Mouse (Mus musculus) left cerebral cortex, postnatal 14 days (tissue): ENCODE results near the gene Mkln1. TPM values are rescaled to one million over a fixed set of nuclear protein-coding genes. Genes with fewer than 3 reads are reported as not detected.

Experiments
- DNase-seq, 2 experiments: peaks; one replicate each; pipeline ENCODE4 v3.0.0; 2021 to 2022; ENCODE audit warnings: low spot score in 2 of 2, mixed read lengths in 1 of 2
- intact Hi-C: fragments of 180-260 bp; cut with DNase I; formaldehyde crosslinking; loops from one replicate; pipeline ENCODE4 v1.15.1; 2025
- total RNA-seq, 2 experiments: library from RNA; stranded (reverse); gene quantifications; 2 replicates each; pipeline ENCODE4 v1.2.3; 2021

Mkln1 gene
- total RNA-seq, 2 experiments from 2014 or later: 126 to 136 TPM

DNA sequence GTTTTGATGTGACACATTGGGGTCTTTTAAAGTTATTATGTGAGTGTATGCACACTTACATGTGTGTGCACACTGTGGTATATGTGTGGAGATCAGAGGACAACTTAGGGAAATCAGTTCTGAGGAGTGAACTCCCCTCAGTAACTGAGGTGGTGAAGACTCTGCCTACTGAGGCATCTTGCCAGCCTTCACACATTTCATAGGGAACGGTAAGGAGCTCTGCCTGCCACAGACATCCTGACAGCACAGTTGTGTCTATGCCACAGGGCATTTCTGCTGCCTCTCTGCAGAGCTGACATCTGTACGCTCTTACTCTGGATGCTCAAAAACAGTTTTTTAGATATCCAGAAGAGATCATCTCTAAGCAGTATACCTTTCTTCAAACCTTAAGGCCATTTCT is 97.7 kb downstream of the Mkln1 start:
- intact Hi-C loops: no loop called here
- DNase-seq: no peak

DNA sequence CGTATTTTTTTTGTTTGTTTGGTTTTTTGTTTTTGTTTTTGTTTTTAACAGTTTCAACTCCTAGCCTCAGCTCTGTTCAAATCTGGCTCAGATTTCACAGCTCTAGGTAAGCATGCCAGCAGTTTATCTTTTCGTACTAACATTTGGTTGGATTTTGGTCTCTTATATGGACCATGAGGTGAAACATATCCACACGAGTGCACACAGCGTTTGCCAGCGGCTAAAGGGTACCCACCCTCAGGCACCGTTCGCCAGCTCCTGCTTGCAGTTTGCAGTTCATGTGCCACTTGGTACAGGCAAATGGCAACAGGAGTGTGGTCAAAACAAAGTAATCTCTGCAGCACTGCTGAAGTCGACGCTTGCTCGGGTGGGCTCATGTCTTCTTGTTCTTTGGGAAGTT is 101.3 kb downstream of the Mkln1 start:
- DNase-seq: no peak
- intact Hi-C loops: no loop called here

DNA sequence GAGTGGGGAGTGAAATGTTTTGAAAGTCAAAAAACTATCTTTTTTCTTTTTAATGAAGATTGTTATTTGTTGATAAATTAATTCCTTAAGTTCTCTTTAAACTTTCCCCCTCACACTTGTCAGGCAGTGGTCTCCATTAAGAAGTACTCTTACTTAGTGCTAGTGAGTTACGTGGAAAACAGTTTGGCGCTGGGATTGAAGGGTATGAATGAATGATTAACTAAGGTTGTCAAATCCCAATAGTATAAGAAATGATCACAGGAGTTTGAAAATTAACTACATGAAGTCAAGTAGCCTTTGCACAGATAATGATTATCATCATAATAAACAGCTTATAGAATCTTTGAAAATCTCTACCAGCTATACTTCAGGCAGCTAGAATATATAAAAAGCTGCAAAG is 101.7 kb downstream of the Mkln1 start:
- no peak for DNase-seq
- intact Hi-C loops: no loop called here

DNA sequence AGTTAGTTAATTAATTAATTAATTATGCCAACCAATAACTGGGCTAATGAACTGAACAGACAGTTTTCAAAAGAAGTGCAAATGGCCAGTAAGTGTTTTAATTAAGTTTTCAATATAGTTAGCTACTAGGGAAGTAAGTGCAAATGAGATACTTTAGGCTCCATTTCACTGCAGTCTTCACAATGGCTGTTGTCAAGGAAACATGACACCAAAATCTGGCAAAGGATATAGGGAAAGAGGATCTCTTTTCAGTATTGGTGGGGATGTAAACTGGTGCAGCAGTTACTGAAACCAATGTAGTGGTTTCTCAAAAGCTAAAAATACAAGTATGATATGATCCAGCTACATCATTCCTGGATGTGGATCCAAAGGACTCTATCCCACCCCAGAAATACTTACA is 102.2 kb downstream of the Mkln1 start:
- intact Hi-C loops: no loop called here
- no peak for DNase-seq

DNA sequence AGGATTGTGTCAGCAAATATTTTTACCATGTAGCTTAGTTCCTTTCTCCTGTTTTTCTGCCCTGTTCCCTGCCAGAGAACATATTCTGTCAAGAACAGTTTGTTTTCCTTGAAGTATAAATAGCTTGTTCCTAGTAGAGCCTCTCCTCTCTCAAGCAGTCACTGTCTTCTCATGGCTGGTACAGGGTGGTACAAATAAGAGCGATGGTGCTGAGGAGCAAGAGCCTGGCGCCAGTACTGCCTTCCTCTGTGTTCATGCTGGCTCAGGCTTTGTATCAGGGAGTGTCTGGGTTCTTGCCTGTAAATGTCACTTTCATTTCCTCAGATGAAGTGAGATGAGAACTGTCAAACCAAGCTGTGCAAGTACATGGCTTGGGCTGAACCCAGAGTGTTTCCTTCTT is 104.1 kb downstream of the Mkln1 start:
- intact Hi-C loops: no loop called here

DNA sequence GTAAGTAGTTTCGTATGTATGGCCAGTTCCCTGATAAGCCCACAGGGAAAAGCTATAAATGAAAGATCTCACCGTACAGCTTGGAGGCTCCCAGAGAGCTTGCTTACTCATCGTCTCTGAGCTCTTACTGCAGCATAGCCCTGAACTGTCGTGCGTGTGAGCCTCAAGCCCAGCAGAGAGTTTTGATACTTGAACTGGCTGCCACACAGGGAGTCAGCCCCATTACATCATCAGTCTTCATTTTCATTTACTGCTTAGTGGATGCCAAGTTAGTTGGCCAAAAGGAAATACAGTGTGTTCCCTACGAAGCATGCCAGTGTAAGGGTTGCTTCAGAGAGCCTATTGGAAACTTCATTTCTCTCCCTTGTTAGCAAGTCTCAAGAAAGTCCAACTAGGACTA is 115.2 kb downstream of the Mkln1 start:
- DNase-seq: no peak
- intact Hi-C loops: no loop called here

More for the DNA sequence above, 104.1 kb downstream of the Mkln1 start:
- peak in 1 of 2 experiments; percentile 38 for DNase-seq

DNA sequence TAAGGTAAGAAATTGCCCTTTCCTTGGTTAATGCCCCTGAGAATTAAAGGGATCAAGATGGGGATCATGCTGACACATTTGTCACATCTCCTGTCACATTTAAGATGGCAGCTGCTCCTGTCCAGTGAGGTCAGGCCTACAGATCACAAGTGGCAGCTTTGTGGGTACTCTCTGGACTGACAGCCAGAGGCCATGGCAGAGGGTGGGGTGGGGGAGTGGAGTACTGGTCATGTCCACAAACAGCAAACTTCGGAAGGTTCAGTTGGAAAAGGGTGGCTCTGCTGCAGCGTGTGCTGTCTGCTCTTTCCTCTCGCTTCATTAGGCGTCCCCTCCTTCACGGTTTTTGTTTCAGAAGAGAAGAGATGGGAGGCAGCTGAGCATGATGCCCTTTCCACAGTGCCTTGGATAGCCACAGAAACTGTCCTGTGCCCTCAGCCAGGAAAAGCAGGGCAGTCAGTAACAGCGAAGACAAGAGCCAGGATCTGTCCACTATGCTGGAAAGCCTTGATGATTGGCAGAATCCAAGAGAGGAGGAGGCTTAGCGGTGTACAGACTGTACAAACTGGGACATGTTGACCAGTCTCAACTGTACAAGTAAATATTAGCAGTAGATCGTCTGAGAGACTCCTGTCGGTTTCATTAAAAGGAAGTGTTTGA is 119.3 kb downstream of the Mkln1 start:
- intact Hi-C loops: no loop called here

DNA sequence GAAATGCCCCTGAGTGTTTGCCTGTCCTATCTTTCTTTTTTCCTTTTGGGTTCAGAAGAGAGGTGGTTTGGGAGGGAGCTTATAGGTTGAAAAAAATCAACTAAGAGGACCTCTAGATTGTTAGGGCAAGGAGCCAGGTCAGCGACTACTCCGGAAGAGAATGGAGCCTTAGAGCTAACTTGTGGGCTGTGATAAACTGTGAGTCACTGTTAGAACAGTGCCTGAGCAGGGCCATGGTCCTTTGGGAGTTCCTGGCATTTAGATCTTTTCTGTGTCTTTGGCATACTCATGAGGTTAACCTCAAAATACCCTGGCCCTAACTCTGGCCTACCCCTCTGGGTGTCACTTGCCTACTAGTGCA is 119.8 kb downstream of the Mkln1 start:
- intact Hi-C loops: no loop called here
- DNase-seq: no peak

More for the DNA sequence above, 119.3 kb downstream of the Mkln1 start:
- DNase-seq: no peak

DNA sequence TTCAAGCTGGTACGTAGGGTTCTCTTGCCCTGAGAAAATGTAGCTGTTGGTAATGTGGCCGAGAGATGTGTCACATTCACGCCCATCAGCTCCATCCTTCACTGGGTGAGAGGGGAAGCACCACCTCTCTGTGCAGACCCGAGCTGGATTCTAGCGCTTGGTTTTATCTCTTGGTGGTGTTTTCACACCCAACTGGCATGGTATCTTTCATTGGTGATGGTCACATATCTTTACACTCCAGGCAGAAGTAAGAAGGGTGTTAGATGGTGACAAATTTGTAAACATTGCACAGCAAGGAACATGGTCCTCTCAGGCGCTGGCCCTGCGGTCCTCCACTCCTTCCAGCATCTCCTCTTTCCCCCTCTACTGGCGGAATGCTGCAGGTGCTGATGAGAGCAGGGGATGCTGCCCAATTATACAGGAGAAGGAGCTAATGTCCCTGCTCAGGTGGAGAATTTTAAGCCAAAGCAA is 120.5 kb downstream of the Mkln1 start:
- DNase-seq: peak; percentile 49 to 58
- intact Hi-C loops: no loop called here

DNA sequence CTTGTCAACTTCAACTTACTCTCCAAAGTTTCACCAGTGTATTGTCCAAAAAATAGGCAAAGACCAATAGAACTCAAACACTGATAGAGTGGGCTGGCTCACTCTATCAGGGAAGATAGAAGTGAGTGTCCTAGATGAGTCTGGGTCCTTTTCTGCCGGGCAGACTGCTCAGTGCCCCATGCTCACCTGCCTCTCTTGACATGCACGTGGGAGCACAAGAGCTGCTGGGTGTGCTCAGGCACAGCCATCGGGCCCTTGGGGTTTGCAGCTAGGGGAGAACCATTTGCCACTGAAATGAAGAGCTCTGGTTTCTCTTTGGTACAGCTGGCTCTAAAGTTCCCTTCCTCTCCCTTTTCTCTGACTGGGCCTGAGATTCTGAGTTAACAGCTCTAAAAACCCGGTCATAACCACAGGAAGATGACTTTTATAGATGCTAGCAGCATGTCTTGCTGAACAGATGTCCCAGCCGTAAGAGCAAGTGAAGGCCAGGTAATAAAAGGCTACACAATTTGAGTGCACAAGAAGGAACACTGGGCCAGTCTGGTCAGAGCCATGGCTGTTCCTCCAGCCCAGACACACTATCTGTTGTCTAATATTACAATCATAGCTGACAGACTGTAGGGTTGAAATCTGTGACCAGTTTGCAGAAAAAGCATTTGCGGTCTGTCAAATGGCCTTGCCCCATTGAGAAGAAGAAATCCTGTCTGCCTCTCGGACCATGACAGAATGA is 122.1 kb downstream of the Mkln1 start:
- DNase-seq: no peak
- intact Hi-C loops: no loop called here

DNA sequence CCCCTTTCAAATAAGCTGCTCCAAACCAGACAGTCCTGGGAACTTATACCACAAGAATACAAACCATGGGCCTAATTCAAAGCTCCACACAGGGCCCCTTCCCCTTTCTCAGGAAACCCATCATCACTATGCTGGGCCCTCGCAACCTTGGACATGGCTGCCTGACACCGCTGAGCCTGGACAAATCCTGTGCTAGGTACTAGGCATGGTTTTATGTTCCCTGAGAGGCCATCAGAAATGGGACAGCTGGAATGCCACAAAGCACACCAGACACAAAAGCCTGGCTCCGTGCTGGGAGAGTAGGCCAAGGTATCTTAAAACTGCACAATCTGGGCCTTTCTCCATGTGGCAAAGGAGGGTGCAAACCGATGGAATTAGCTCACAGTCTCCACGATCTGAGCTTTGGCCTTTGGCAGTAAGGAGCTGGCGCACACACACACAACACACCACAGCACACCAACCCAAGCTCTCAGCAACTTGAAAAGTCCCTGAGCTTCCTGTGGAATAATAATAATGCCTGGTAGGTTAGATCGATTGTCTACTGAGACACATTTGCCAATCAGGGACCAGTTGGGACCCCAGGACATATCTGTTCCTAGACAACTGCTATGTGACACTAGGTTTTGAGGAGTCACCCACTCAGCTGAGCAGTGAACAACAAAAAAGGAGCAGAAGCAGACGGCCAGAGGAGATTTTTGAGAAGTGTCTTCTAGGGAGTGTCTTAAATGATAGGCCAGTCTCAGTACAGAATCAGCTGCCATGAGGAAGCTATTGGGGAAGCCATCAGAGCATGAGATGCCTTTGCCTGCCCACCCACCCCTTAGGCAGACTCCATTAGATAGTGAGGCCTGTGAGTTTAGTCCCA is 123.2 kb downstream of the Mkln1 start:
- intact Hi-C loops: no loop called here
- DNase-seq: no peak

DNA sequence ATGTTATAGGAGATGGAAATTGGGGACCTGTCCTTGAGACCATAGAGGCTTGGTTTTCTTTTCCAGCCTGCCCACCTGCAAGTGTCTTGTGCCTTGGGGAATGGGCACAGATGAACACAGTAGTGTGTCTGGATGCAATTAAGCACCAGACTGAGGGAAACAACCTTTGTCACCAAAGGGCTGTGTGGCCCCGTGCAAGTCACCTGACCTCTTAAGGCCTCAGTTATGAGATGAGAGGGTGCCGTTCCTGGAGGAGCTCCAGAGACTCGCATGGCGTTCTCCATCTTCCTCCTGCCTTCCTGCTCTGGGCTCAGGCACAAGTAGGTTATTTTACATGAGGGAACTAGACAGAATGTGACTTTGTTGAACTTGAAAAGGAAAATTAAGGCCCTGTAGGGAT is 123.9 kb downstream of the Mkln1 start:
- DNase-seq: no peak
- intact Hi-C loops: no loop called here

DNA sequence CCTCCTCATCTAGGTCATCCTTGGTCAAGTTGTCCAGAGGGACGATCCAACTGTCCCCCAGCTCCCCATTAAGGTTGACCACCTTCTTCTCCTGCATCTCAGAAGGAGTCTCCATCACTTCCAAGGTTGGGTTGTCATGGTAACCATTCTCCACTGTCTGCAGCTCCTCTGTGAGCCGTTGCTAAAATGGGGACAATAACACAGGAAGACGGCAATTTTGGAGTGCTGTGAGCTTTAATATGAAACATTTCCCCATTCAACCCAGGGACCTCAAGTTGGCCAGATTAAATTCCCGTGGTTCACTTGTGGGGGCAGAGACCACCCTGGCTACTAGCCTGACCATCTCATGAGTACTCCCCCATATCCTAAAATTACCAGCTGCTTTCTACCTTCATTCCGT is 124.5 kb downstream of the Mkln1 start:
- intact Hi-C loops: no loop called here
- DNase-seq: peak; percentile 59 to 80

DNA sequence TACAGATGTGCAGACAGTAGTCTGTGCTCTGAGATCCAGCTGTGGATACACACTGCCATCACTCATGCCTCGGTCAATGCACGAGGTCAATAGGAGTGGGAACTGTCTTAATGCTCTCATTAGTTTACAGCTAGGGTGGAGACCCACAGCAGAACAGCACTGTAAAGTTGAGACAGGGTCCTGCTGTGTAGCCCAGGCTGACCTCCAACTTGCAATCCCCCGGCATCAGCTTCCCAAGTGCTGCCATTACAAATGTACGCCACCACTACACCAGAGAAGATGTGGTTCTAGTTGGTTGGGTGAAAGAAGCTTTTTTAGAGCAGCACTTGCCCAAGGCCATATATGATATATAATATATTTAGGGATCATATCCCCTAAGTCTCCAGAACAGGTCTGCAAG is 125.1 kb downstream of the Mkln1 start:
- no peak for DNase-seq
- intact Hi-C loops: no loop called here

DNA sequence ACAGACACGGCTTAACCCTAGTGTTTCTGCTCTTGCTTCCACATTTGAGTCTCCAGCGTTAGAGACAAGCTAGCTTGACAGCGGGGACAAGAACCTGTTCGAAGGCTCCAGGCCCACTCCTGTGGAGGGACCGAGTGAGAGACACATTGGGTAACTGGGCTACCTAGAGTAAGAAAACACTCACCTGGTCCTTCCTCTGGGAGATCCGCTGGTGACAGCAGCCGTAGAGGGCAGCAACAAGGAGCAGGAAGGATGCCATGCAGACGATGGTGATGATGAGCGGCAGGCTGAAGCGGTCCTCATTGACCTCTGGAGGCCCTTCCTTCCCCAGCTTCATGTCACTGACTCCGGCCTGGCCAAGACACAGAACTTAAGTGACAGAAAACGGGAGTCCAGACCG is 125.6 kb downstream of the Mkln1 start:
- DNase-seq: no peak
- intact Hi-C loops: no loop called here

DNA sequence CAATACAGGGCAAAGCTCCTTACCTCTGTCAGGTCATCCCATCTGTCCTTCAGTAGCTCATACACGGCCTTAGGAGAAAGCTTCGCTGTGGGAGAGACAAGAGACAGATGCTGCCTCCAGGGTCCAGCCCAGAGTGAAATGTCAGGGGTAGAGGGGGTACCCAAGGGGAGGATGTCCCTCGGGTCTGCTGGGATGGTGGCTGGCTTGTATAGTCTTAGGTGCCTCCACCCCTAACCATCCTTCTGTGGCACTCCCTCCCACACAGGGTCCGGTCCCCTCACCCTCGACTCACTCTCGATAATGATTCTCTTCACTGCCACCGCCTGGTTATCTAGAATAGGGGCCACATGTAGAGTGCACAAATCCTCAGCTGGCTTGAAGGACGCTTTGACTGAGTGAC is 126.1 kb downstream of the Mkln1 start:
- intact Hi-C loops: no loop called here
- DNase-seq: no peak

DNA sequence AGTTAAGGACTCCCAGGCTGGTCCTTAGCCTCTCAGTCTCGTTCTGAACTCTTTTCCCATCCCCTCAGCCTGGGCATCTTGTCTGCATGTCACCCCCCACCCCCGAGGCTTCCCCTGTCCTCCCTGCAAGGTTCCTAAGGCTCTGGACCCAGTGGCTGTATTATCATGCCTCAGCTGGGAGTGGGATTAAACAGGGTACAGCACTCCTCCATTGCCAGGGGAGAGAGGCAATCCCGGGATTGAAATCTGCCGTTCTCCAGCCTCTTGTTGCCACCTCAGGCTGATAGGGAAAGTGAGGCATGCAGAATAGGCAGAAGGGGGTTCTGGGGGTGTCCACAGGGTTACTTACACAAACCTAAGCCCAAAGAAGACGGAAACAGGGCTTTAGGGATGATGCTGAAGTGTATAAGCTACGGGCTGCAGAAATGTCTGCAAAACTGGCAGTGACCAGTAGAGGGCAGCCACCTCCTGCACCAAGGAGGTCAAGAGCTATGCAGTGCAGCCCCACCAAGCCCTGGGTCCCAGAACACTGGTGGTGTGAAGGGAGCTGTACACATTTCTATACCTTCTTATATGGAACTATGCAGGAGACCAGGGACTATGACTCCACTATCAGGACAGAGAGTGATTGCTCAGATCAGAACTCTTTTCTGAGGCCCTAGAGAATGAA is 126.8 kb downstream of the Mkln1 start:
- intact Hi-C loops: no loop called here
- peak; percentile 56 to 78 for DNase-seq

DNA sequence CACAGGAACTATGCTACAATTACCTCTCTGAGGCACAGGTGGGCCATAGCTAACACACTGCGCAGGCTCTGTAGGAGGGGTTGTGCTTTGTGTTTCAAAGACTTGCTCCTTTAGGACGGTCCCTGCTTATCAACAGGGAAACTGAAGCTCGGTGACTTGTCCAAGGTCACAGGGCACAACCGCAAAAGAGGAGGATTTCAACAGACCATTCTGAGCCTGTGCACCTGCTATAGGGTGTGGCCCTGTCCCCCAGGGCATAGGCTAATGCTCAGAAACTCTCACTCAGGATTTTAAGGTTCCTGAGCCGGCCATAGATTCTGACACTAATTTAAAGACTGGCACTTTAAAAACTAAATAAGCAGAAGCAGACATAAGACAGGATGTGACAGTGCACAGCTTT is 128.4 kb downstream of the Mkln1 start:
- DNase-seq: no peak
- intact Hi-C loops: no loop called here

DNA sequence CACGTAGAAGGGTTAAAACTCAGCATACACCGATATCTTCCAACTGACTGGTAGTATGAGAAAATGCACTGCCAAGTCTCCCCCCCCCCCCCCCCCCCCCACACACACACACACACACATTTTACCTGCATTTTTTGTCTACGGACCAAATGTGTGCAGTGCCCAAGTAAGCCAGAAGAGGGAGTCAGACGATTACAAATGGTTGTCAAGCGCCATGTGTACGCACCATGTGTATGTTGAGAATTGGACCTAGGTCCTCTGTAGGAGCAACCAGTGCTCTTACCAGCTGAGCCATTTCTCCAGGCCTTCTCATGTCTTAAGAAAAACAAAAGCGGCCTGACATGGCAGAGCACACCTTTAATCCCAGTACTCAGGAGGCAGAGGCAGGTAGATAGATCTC is 129.4 kb downstream of the Mkln1 start:
- peak; percentile 79 to 82 for DNase-seq
- intact Hi-C loops: loop anchor here (1.0 kb wide), 1 partner anchor 111 kb away; no protein-coding TSS in a partner anchor

DNA sequence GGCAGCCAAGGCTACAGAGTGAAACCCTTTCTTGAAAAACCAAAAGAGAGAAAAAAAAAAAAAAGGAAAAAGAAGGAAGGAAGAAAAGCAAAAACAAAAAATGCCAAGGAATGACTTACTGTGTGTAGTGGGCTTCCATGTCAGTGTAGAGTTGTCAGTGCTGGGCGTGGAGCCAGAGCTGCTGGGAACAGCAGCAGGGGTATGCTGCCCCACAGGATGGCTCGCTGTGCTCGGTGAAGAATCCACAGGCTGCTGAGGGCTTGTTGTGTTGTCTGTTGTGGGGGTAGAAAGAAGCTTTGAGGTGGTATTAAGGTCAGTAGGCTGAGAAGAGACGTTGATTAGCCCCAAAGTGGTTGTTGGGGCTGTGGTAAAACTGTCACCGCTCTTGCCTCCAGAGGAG is 129.8 kb downstream of the Mkln1 start:
- intact Hi-C loops: loop anchor here (1.0 kb wide), 1 partner anchor 111 kb away; no protein-coding TSS in a partner anchor
- DNase-seq: no peak
